Mouse (Mus musculus) ES-E14 (cell line): ENCODE results near the gene Ckap2l. TPM values are rescaled to one million over a fixed set of nuclear protein-coding genes. Genes with fewer than 3 reads are reported as not detected.

Experiments used
- DNase-seq: peaks from one replicate; pipeline ENCODE4 v3.0.0-alpha.2; 2013; ENCODE audit warnings: low read depth, low spot score
- H3K27ac ChIP-seq: 2 replicates; pipeline ENCODE4 v1.5.1; 2012; ENCODE audit warnings: low read depth, mild to moderate bottlenecking, low read length, moderate library complexity, mixed read lengths; ENCODE audit not compliant: poor library complexity, insufficient read depth, severe bottlenecking
- H3K36me3 ChIP-seq: 2 replicates; pipeline ENCODE4 v1.6.1; 2012; ENCODE audit warnings: mild to moderate bottlenecking, low read length, moderate library complexity, mixed read lengths; ENCODE audit not compliant: control insufficient read depth, poor library complexity, insufficient read depth, severe bottlenecking
- H3K4me1 ChIP-seq, 2 experiments: fragments of 150-350 bp in 1 of 2; sonication (generic) in 1 of 2; 2 replicates each; pipeline ENCODE4 v1.6.1; 2012; ENCODE audit warnings: low read length in 2 of 2, mild to moderate bottlenecking in 1 of 2, mixed read lengths in 1 of 2; ENCODE audit not compliant: control insufficient read depth in 2 of 2, insufficient read depth in 2 of 2, poor library complexity in 1 of 2
- H3K4me3 ChIP-seq, 2 experiments: fragments of 150-350 bp in 1 of 2; sonication (generic) in 1 of 2; 2 replicates each; pipeline ENCODE4 v1.5.1; 2012; ENCODE audit warnings: low read length in 2 of 2, low read depth in 1 of 2, mild to moderate bottlenecking in 1 of 2, mixed read lengths in 1 of 2; ENCODE audit not compliant: insufficient read depth in 1 of 2, poor library complexity in 1 of 2, severe bottlenecking in 1 of 2
- H3K9ac ChIP-seq: 2 replicates; pipeline ENCODE4 v1.6.1; 2012; ENCODE audit warnings: low read depth, mild to moderate bottlenecking, low read length, mixed read lengths; ENCODE audit not compliant: poor library complexity, insufficient read depth, severe bottlenecking
- H3K9me3 ChIP-seq: fragments of 150-350 bp; sonication (generic); 2 replicates; pipeline ENCODE4 v1.6.1; 2012; ENCODE audit warnings: low read depth, mild to moderate bottlenecking, low read length; ENCODE audit not compliant: control insufficient read depth, insufficient read depth
- CHD2 ChIP-seq: IDR thresholded peaks from 2 replicates; pipeline ENCODE4 v1.6.1; 2014; ENCODE audit warnings: mild to moderate bottlenecking, low read depth, low read length, inconsistent platforms
- HCFC1 ChIP-seq: IDR thresholded peaks from 2 replicates; pipeline ENCODE4 v1.6.1; 2012; ENCODE audit warnings: low read length, inconsistent platforms, borderline replicate concordance; ENCODE audit not compliant: insufficient read depth
- MAFK ChIP-seq: IDR thresholded peaks from 2 replicates; pipeline ENCODE4 v1.6.1; 2014; ENCODE audit warnings: mild to moderate bottlenecking, low read depth, low read length, inconsistent platforms; ENCODE audit not compliant: insufficient read depth
- ZC3H11A ChIP-seq: IDR thresholded peaks from 2 replicates; pipeline ENCODE4 v1.6.1; 2012; ENCODE audit warnings: low read depth, mild to moderate bottlenecking, inconsistent platforms, low read length, borderline replicate concordance
- ZNF384 ChIP-seq: IDR thresholded peaks from 2 replicates; pipeline ENCODE4 v1.6.1; 2012; ENCODE audit warnings: low read depth, low read length, inconsistent platforms
- in situ Hi-C, 2 experiments: fragments of 600-800 bp; cut with MboI; formaldehyde crosslinking; loops; one replicate each; pipeline ENCODE4 v1.15.1; 2025; ENCODE audit warnings: low sequenced_read_pairs in 2 of 2, inconsistent platforms in 1 of 2; ENCODE audit not compliant: unreplicated experiment in 2 of 2
- total RNA-seq: library from RNA; depleted of rRNA; stranded (reverse); fragments of 300-350 nt; gene quantifications from 2 replicates; pipeline ENCODE4 v1.2.3, GENCODE M21; 2012

The Ckap2l gene
- total RNA-seq, 1 experiment, result 15.8 TPM

DNA sequence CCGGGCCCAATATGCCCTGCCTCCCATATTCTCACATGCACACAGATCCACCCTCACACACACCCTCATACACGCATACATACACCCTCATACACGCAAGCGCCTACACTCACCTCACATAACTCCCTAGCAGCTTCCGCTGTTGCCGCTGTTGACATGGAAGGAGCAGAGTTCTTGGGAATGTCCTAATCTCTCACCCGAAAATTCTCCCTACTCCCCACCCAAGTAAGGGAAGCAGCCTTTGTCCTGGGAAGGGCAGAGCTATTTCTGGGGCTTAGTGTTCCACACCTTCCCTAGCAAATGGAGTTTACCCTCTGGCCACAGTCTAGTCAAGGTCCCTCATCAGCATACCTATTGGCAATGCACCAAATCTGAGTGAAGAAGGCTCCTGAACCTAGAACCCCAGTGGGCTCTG, 49.3 kb downstream of the Ckap2l start:
- Histone ChIP-seq H3K9me3 (no peaks in the 10 kb centered on the region), H3K36me3 (no peaks in the 10 kb centered on the region), H3K9ac (peak overlapping the region; percentile 58), H3K27ac (peak overlapping the region; percentile 65), H3K4me1 (peaks cover 5 to 33% of the 10 kb centered on the region in 2 experiments; a peak in 3 of 4 replicates), H3K4me3 (peak overlapping the region; percentile 3 to 57; a peak in 3 of 4 replicates)
- DNase-seq, result no peak
- in situ Hi-C loops, result no loop called here
- TF ChIP-seq CHD2 (no peak), ZC3H11A (no peak), MAFK (no peak), ZNF384 (no peak), HCFC1 (no peak)

- peak overlapping the region in 1 of 2 experiments; percentile 57; a peak in 2 of 4 replicates for H3K4me3 ChIP-seq
- peak overlapping the region; percentile 65 for H3K27ac ChIP-seq
- H3K9me3 ChIP-seq, result no peaks in the 10 kb centered on the region
- H3K9ac ChIP-seq, result peak overlapping the region; percentile 70
- no peaks in the 10 kb centered on the region for H3K36me3 ChIP-seq
- no peak for DNase-seq
- TF ChIP-seq HCFC1, result no peak
- no peak for TF ChIP-seq ZC3H11A
- no peak for TF ChIP-seq MAFK
- in situ Hi-C loops, result no loop called here
- H3K4me1 ChIP-seq, result peaks cover 6 to 28% of the 10 kb centered on the region in 2 experiments; a peak in 3 of 4 replicates
Measured at GRCm38 (mm10) chr2:129246924-129247323, 50.1 kb downstream of the Ckap2l start.

- Histone ChIP-seq H3K27ac (peak overlapping the region; percentile 65; the same call in 1 of the 2 replicates), H3K9ac (peak overlapping the region; percentile 45; the same call in 1 of the 2 replicates), H3K4me1 (peaks cover 6 to 25% of the 10 kb centered on the region in 2 experiments; a peak in 3 of 4 replicates), H3K4me3 (peak overlapping the region in 1 of 2 experiments; percentile 57; a peak in 3 of 4 replicates), H3K36me3 (no peaks in the 10 kb centered on the region), H3K9me3 (no peaks in the 10 kb centered on the region)
- DNase-seq, result no peak
- in situ Hi-C loops, result no loop called here
- TF ChIP-seq ZNF384 (no peak), ZC3H11A (no peak), HCFC1 (no peak), MAFK (no peak), CHD2 (no peak)
Measured at GRCm38 (mm10) chr2:129246436-129246835, 50.6 kb downstream of the Ckap2l start.

- Histone ChIP-seq H3K27ac (peak overlapping the region; percentile 76), H3K9me3 (no peaks in the 10 kb centered on the region), H3K9ac (peak overlapping the region; percentile 24; the same call in 1 of the 2 replicates), H3K4me1 (peaks cover 6 to 28% of the 10 kb centered on the region in 2 experiments; a peak in 3 of 4 replicates), H3K4me3 (no peak overlapping the region), H3K36me3 (no peaks in the 10 kb centered on the region)
- no peak for DNase-seq
- no peak for TF ChIP-seq ZNF384
- no peak for TF ChIP-seq MAFK
- no peak for TF ChIP-seq HCFC1
- TF ChIP-seq ZC3H11A, result no peak
- TF ChIP-seq CHD2, result no peak
- in situ Hi-C loops, result no loop called here
Measured at GRCm38 (mm10) chr2:129245618-129246017, 51.4 kb downstream of the Ckap2l start.
